Mouse (Mus musculus): ENCODE results near the gene Spink2.
"Not testable (repeated sequence)": the region's sequence is repeated elsewhere in the genome, so short reads cannot be mapped to it uniquely, and the experiment has no call there.

Spink2 gene

DNA sequence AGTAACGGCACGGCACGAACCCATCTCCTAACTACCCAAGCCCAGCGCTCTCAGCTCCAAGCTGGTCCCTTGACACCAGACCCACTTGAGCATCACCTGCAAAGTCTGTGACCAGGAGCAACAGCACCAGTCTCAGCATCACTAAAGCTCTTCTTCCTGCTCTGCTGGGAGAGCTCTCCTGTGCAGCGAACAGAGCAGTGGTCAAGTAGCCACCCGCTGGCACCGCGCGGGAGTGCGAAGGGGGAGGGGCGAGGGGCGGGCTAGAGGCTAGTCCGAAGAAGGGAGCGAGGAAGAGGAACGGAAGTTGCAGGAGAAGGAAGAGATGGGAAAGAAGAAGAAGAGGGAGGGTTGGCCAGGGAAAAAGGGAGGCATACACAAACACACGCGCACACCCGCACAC is at the start of gene Spink2:
Gene Spink2, minus strand, starts transcription at position 236 of the 400 bp plus-strand sequence.
- DNase-seq, result no peak

- no peak for DNase-seq
These were observed 48.9 kb upstream of the Spink2 start for GRCm38 (mm10) chr5:77260141-77260540.

DNA sequence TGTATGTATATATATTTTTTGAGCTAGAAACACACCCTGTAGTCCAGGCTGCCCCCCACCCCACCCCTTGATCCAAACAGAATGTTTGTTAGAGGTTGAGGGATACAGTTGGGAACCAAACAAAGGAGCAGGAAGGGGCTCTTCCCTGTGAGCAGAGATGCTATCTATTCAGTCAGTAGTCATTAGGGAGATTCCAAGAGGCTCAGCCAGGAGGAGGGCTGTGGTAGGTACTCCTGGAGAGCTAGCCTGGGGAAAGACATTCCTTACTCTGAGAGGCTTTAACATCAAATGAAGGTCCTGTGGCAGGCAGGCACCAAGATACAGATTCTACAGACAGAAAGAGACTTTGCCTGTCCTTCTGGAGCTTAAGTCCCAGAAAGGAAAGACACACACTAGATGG is 48.0 kb upstream of the Spink2 start:
- no peak for DNase-seq

DNA sequence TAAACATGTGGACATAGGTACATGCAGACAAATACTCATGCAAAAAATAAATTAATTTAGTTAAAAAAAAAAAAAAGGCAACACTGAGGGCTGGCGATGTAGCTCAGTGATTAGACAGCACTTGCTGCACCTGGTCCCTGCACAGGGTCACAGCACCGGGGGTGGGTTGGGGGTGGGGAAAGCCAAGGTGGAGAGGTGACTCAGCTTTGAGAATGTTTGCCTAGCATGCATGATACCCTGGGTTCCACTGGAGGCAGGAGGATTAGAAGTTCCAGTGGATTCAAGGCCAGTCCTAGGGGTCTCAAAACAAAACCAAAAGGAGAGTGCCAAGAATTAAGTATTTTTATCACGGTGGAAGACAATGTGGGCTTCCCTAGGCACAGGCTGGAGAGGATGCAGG is 46.3 kb upstream of the Spink2 start:
- DNase-seq, result no peak

DNA sequence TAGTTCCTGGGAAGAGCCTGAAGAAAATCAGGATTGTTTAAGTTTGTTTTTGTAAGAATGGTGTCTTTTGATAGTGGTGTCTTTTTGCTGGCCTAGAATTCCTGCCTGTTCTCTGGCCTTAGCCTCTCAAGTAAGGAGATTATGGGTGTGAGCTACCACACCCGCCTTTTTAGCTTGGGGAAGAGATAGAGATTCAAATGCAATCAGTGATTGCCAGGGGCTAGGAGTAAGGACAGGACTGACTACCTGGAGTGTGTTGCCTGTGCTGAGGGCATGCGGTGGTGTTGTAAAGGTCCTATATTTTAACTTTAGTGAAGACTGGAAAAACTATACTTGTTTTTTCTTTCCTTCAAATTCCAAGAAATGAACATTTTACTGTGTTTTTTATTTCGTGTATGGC is 43.1 kb upstream of the Spink2 start:
- no peak for DNase-seq

GRCm38 (mm10) chr5:77253154-77253553 is 41.9 kb upstream of the Spink2 start:
- no peak for DNase-seq

DNA sequence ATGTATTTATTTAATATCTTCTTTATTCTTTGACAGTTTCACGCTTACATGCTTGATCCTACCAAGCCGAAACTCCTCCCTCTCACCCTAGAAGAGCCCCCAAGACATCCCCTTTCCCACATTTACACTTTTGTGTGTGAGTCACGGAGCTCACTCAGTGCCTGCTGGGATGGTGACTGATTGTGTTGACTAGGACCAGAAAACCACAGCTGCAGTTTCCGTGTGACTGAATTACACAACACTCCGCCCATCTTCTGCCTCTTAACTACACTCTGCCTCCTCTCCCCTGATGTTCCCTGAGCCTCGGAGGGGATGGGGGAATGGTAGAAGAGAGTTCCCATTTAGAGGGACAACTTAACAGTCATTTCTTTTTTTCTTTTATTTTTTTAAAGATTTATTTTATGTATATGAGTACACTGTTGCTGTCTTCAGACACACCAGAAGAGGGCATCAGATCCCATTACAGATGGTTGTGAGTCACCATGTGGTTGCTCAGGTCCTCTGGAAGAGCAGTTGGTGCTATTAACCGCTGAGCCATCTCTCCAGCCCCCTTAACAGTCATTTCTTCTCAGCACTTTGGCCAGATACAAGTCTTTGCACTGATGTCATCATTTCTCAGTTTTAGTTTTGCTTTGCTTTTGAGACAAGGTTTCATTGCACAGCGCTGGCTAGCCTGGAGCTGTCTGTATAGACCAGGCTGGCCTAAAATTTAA is 41.0 kb upstream of the Spink2 start:
- DNase-seq, result no peak

- DNase-seq, result no peak
These were observed 40.4 kb upstream of the Spink2 start for GRCm38 (mm10) chr5:77251656-77252055.

GRCm38 (mm10) chr5:77250083-77250482 is 38.8 kb upstream of the Spink2 start:
- no peak for DNase-seq

DNA sequence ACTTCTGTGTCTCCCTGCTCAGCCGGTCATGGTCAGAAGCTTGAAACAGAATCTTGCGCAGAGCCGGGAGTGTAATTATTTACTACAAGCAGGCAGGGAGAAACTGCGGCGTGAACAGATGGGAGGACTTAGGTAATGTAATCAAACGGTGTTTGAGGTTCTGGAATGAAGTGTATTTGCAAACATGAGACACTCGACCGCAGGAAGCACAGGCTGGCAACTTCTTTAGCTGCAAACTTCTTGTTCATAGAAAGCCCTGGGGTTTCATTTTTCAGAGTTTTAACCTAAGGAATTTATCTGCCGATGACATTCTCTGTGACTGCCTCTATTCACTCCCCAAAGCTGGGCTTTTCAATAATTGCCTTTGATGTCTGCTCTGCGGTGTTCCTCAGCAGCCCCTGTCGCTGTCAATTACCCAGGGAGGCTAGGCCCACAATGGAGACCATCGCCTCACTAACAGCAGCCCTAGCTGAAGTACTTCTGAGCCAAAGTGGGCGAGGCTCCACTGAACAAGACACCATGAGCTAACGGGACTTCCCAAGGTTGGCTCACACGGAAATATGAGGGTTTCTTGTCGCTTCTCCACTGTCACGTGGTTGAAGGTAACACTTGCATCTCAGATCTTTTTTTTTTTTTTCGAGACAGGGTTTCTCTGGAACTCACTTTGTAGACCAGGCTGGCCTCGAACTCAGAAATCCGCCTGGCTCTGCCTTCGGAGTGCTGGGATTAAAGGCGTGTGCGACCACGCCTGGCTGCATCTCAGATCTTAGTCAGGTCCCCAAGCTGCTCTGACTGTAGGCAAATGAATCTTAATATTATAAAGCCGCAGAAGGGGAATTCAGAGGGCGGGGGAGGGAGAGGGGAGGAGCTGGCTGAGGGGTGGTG is 34.8 kb upstream of the Spink2 start:
- peak; percentile 29 for DNase-seq

DNA sequence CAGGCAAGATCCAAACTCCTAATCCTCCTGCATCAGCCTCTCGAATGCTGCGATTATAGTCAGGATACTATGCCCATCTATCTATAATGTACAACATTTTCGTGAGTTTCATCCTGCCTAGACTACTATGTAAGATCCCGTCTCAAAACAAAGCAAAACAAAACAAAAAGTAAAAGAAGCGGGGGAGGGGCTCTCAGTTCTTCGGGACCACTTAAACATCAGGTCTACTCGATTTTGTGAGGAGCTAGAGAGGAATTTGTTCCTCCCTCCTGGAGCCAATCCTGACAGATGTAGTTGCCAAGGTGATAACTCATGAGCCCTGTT is 34.2 kb upstream of the Spink2 start:
- DNase-seq, result no peak

DNA sequence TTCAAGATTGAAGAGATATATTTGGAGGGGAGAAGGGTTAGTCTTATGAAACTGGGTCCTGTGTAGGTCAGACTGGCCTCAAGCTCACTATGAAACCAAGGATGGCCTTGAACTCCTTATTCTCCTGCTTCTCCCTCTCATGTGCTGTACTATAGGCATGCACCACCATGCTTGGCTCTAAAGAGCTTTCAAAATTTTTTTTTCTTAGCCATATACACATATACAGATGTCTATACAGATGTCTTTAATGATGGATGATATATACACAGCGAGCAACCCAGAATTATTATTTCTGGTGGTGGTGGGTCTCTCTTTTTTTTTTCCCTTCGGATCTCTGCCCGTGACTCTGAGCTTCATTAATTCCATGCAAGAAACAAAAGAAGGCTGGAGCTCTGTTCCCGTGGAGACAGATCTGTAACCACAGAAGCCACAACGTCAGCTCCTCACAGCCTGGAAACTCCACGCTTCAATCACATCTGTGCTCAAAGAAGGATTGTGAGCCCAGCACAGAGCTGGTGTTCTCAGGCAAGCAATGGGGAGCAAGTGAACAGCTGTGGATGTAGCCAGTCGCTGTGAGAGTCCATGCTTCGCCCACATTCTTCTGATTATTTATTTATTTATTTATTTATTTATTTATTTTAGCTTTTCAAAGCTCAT is 33.2 kb upstream of the Spink2 start:
- DNase-seq, result no peak

GRCm38 (mm10) chr5:77237104-77237503 is 25.8 kb upstream of the Spink2 start:
- DNase-seq, result no peak

DNA sequence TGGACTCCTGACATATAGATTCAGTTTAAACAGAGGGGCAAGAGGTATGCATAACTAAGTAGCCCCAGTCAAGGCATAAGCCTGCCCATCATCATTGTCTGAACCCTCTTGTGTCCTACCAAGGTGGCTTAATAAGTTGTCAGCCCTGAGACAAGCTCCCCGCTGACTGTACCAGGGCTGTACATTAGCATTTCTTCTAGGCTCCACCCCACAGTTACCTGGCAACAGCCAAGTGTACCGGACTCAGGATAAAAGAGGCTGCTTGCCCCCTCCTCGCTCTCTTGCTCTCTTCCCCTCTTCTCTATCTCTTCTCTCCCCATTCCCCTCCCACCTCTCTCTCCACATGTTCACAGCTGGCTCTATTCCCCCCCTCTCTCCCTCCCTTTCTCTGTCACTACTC is 23.6 kb upstream of the Spink2 start:
- DNase-seq, result no peak

DNA sequence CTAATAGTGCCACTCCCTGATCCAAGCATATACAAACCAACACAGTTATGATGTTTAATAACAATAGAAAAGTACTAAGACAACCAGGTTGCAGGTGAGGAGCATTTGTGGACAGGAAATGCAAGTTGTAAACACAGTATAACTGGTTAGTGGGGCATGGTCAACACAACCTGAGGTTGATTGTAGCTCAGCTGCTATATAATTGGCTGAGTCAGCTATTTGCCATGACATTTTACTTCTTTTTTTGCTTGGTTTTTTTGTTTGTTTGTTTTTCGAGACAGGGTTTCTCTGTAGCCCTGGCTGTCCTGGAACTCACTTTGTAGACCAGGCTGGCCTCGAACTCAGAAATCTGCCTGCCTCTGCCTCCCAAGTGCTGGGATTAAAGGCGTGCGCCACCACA is 20.6 kb upstream of the Spink2 start:
- DNase-seq, result not testable (repeated sequence)

GRCm38 (mm10) chr5:77228986-77229385 is 17.7 kb upstream of the Spink2 start:
- DNase-seq, result no peak

GRCm38 (mm10) chr5:77223043-77223975 is 12.0 kb upstream of the Spink2 start:
- DNase-seq, result no peak

GRCm38 (mm10) chr5:77217724-77218123 is 6.5 kb upstream of the Spink2 start:
- DNase-seq, result no peak

DNA sequence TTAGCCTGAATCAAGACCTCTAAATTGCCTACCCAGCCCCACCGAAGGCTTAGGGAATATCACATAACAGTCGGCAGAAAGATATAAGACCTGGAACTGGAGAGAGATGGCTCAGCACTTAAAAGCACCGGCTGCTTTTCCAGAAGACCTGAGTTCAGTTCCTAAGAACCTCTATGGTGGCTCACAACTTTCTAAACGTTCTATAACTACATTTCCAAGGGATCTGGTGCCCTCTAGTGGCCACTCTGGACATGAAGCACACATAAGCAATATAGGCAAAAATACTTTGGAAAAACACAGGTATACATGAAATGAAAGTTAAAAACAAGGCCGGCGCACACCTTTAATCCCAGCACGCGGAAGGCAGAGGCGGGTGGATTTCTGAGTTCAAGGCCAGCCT is 5.9 kb upstream of the Spink2 start:
- peak; percentile 44 for DNase-seq

GRCm38 (mm10) chr5:77206134-77206533 is 5.1 kb downstream of the Spink2 start:
- DNase-seq, result no peak

DNA sequence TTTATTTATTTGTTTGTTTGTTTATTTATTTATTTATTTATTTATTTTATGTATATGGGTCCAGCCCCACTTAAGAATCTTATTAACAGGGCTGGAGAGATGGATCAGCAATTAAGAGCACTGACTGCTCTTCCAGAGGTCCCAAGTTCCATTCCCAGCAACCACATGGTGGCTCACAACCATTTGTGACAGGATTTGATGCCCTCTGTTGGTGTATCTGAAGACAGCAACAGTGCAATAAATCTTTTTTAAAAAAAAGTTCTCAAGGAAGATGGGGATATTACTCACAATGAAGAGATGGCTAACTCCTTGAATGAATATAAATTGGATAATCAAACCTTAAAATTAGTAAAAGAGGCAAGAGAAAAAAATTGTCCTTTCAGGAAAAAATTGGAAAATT is 9.0 kb downstream of the Spink2 start:
- DNase-seq, result no peak

DNA sequence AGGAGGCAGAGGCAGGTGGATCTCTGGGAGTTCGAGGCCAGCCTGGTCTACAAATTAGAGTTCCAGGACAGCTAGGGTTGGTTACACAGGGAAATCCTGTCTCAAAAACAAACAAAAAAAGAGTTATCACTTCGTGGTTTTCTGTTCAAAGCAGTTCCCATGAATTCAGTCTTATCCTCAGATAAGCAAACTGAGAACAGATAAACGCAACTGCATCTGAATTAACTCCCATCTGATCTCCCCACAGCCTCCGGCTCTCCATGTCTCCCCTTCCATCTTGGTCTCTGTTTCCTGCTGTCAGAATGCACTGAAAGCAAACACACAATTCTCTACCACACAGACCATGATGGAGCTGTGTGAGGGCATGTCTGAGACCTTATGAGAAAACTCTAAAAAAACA is 10.6 kb downstream of the Spink2 start:
- DNase-seq, result no peak

DNA sequence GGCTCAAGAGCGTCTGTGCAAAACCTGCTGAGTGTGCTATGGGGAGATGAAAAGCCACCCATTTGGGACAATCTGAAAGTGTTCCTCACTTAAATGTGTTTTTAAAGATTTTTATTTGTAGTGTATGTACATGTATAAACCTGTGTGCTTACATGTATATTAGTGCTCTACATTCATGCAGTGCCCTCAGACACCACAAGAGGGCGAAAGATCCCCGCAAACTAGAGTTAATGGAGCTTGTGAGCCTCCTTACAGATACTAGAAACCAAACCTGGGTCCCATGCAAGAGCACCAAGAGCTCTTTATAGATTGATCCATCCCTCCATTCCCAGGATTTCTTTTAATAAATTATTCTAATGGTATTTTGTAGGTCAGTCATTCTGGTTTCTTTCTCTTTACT is 17.3 kb downstream of the Spink2 start:
- DNase-seq, result peak; percentile 19

All from kidney, adult 11 months (tissue).